Mouse (Mus musculus) CD4-positive, CD25-positive, alpha-beta regulatory T cell (primary cell): Measurements from ENCODE around the gene Ccdc186. TPM values are rescaled to one million over a fixed set of nuclear protein-coding genes. Genes with fewer than 3 reads are reported as not detected.

ENCODE experiments used
- polyA plus RNA-seq: library from polyadenylated mRNA; unstranded; fragments of 100-300 nt; shearing (Covaris generic); gene quantifications from one replicate; pipeline ENCODE4 v1.2.1, GENCODE M21; 2017

Ccdc186 gene
- polyA plus RNA-seq: 17.4 TPM

GRCm38 (mm10) chr19:56821798-56822447 is at the start of gene Ccdc186:
Gene Ccdc186 (minus strand): TSS chr19:56822190.

GRCm38 (mm10) chr19:56826047-56826631 is 4.1 kb upstream of the Ccdc186 start, which contains the start of gene Tdrd1:
Gene Tdrd1 (plus strand): TSS chr19:56826209.

Other genes with a start within 250 kb of the Ccdc186 start
- gene Adrb1, start 100.0 kb downstream of the Ccdc186 start, polyA plus RNA-seq: 0.19 TPM
- not detected for gene Tdrd1, start 4.0 kb upstream of the Ccdc186 start, polyA plus RNA-seq
- gene Vwa2, start 52.1 kb upstream of the Ccdc186 start, polyA plus RNA-seq: not detected
- gene Afap1l2, start 186.0 kb upstream of the Ccdc186 start, polyA plus RNA-seq: not detected